Mouse (Mus musculus): ENCODE results near the gene R3hdm2. TPM values are rescaled to one million over a fixed set of nuclear protein-coding genes. Genes with fewer than 3 reads are reported as not detected.

The R3hdm2 gene
- polyA plus RNA-seq, 1 experiment: 31.0 TPM

GRCm38 (mm10) chr10:127511634-127512306 lies 131.6 kb downstream of the R3hdm2 start:
- TF ChIP-seq MAX (IDR thresholded peaks at IDR 0.05) (no peak), CTCF (IDR thresholded peaks at IDR 0.05; ENCODE audit: control insufficient read depth, insufficient read depth, insufficient read length) (no peak), MYOG (IDR thresholded peaks at IDR 0.05; ENCODE audit: control insufficient read depth, extremely low read depth, insufficient read length) (no peak), USF1 (IDR thresholded peaks at IDR 0.05; ENCODE audit: low read depth) (no peak), MYOD1 (IDR thresholded peaks at IDR 0.05; ENCODE audit: control insufficient read depth, insufficient read length, low read depth) (no peak), FOSL1 (IDR thresholded peaks at IDR 0.05; ENCODE audit: insufficient read depth, low read length, poor library complexity, severe bottlenecking) (no peak), CEBPB (IDR thresholded peaks at IDR 0.05; ENCODE audit: low read depth) (no peak)
- Histone ChIP-seq H3K79me2 (ENCODE audit: control insufficient read depth, insufficient read depth) (no peaks in the 10 kb centered on the region), H3K27me3 (ENCODE audit: control insufficient read depth, insufficient read depth, insufficient read length) (no peaks in the 10 kb centered on the region), H3K4me3 (ENCODE audit: insufficient read depth, poor library complexity, severe bottlenecking) (peak overlapping the region; percentile 31), H3K36me3 (ENCODE audit: control insufficient read depth, insufficient read depth) (peaks cover under 1% of the 10 kb centered on the region), H3ac (ENCODE audit: control insufficient read depth, insufficient read length, low read depth) (peak overlapping the region; percentile 81), H3K79me3 (ENCODE audit: low read depth) (no peaks in the 10 kb centered on the region)

- Histone ChIP-seq H3K79me3 (ENCODE audit: low read depth) (no peaks in the 10 kb centered on the region), H3ac (ENCODE audit: control insufficient read depth, insufficient read length, low read depth) (peak overlapping the region; percentile 81), H3K27me3 (ENCODE audit: control insufficient read depth, insufficient read depth, insufficient read length) (no peaks in the 10 kb centered on the region), H3K79me2 (ENCODE audit: control insufficient read depth, insufficient read depth) (no peaks in the 10 kb centered on the region), H3K4me3 (ENCODE audit: insufficient read depth, poor library complexity, severe bottlenecking) (peak overlapping the region; percentile 31), H3K36me3 (ENCODE audit: control insufficient read depth, insufficient read depth) (peaks cover 5% of the 10 kb centered on the region)
- no peak for TF ChIP-seq CEBPB (IDR thresholded peaks at IDR 0.05; ENCODE audit: low read depth)
- no peak for TF ChIP-seq MYOD1 (IDR thresholded peaks at IDR 0.05; ENCODE audit: control insufficient read depth, insufficient read length, low read depth)
- no peak for TF ChIP-seq MYOG (IDR thresholded peaks at IDR 0.05; ENCODE audit: control insufficient read depth, extremely low read depth, insufficient read length)
- no peak for TF ChIP-seq USF1 (IDR thresholded peaks at IDR 0.05; ENCODE audit: low read depth)
- TF ChIP-seq CTCF (IDR thresholded peaks at IDR 0.05; ENCODE audit: control insufficient read depth, insufficient read depth, insufficient read length): no peak
- TF ChIP-seq FOSL1 (IDR thresholded peaks at IDR 0.05; ENCODE audit: insufficient read depth, low read length, poor library complexity, severe bottlenecking): no peak
- TF ChIP-seq MAX (IDR thresholded peaks at IDR 0.05): no peak
Observed at GRCm38 (mm10) chr10:127512307-127512666, 132.2 kb downstream of the R3hdm2 start.

GRCm38 (mm10) chr10:127512813-127513212 lies 132.7 kb downstream of the R3hdm2 start:
- no peaks in the 10 kb centered on the region for H3K79me2 ChIP-seq (ENCODE audit: control insufficient read depth, insufficient read depth)
- TF ChIP-seq MYOD1 (IDR thresholded peaks at IDR 0.05; ENCODE audit: control insufficient read depth, insufficient read length, low read depth) (peak; percentile 43), FOSL1 (IDR thresholded peaks at IDR 0.05; ENCODE audit: insufficient read depth, low read length, poor library complexity, severe bottlenecking) (no peak), USF1 (IDR thresholded peaks at IDR 0.05; ENCODE audit: low read depth) (no peak), MYOG (IDR thresholded peaks at IDR 0.05; ENCODE audit: control insufficient read depth, extremely low read depth, insufficient read length) (no peak), CEBPB (IDR thresholded peaks at IDR 0.05; ENCODE audit: low read depth) (no peak), CTCF (IDR thresholded peaks at IDR 0.05; ENCODE audit: control insufficient read depth, insufficient read depth, insufficient read length) (peak; percentile 100), MAX (IDR thresholded peaks at IDR 0.05) (peak; percentile 45)
- H3ac ChIP-seq (ENCODE audit: control insufficient read depth, insufficient read length, low read depth): no peak overlapping the region
- no peaks in the 10 kb centered on the region for H3K79me3 ChIP-seq (ENCODE audit: low read depth)
- H3K4me3 ChIP-seq (ENCODE audit: insufficient read depth, poor library complexity, severe bottlenecking): no peak overlapping the region
- H3K27me3 ChIP-seq (ENCODE audit: control insufficient read depth, insufficient read depth, insufficient read length): no peaks in the 10 kb centered on the region
- H3K36me3 ChIP-seq (ENCODE audit: control insufficient read depth, insufficient read depth): peaks cover 10% of the 10 kb centered on the region

- TF ChIP-seq CEBPB (IDR thresholded peaks at IDR 0.05; ENCODE audit: low read depth): no peak
- TF ChIP-seq MYOD1 (IDR thresholded peaks at IDR 0.05; ENCODE audit: control insufficient read depth, insufficient read length, low read depth): no peak
- TF ChIP-seq FOSL1 (IDR thresholded peaks at IDR 0.05; ENCODE audit: insufficient read depth, low read length, poor library complexity, severe bottlenecking): no peak
- TF ChIP-seq MYOG (IDR thresholded peaks at IDR 0.05; ENCODE audit: control insufficient read depth, extremely low read depth, insufficient read length): no peak
- TF ChIP-seq MAX (IDR thresholded peaks at IDR 0.05): no peak
- no peak for TF ChIP-seq USF1 (IDR thresholded peaks at IDR 0.05; ENCODE audit: low read depth)
- no peak for TF ChIP-seq CTCF (IDR thresholded peaks at IDR 0.05; ENCODE audit: control insufficient read depth, insufficient read depth, insufficient read length)
Observed at GRCm38 (mm10) chr10:127513501-127514091, 133.5 kb downstream of the R3hdm2 start.

GRCm38 (mm10) chr10:127514111-127514698 lies 134.1 kb downstream of the R3hdm2 start:
- H3ac ChIP-seq (ENCODE audit: control insufficient read depth, insufficient read length, low read depth): no peak overlapping the region
- no peaks in the 10 kb centered on the region for H3K27me3 ChIP-seq (ENCODE audit: control insufficient read depth, insufficient read depth, insufficient read length)
- no peaks in the 10 kb centered on the region for H3K79me3 ChIP-seq (ENCODE audit: low read depth)
- H3K36me3 ChIP-seq (ENCODE audit: control insufficient read depth, insufficient read depth): peaks cover 22% of the 10 kb centered on the region
- no peak for TF ChIP-seq MAX (IDR thresholded peaks at IDR 0.05)
- no peak for TF ChIP-seq CTCF (IDR thresholded peaks at IDR 0.05; ENCODE audit: control insufficient read depth, insufficient read depth, insufficient read length)
- no peak for TF ChIP-seq CEBPB (IDR thresholded peaks at IDR 0.05; ENCODE audit: low read depth)
- no peak for TF ChIP-seq MYOD1 (IDR thresholded peaks at IDR 0.05; ENCODE audit: control insufficient read depth, insufficient read length, low read depth)
- no peak for TF ChIP-seq FOSL1 (IDR thresholded peaks at IDR 0.05; ENCODE audit: insufficient read depth, low read length, poor library complexity, severe bottlenecking)
- no peak for TF ChIP-seq USF1 (IDR thresholded peaks at IDR 0.05; ENCODE audit: low read depth)
- no peak for TF ChIP-seq MYOG (IDR thresholded peaks at IDR 0.05; ENCODE audit: control insufficient read depth, extremely low read depth, insufficient read length)
- H3K4me3 ChIP-seq (ENCODE audit: insufficient read depth, poor library complexity, severe bottlenecking): no peak overlapping the region
- H3K79me2 ChIP-seq (ENCODE audit: control insufficient read depth, insufficient read depth): peaks cover 1% of the 10 kb centered on the region

More at GRCm38 (mm10) chr10:127513501-127514091, 133.5 kb downstream of the R3hdm2 start:
- peaks cover 18% of the 10 kb centered on the region for H3K36me3 ChIP-seq (ENCODE audit: control insufficient read depth, insufficient read depth)
- H3ac ChIP-seq (ENCODE audit: control insufficient read depth, insufficient read length, low read depth): peak overlapping the region; percentile 25
- H3K4me3 ChIP-seq (ENCODE audit: insufficient read depth, poor library complexity, severe bottlenecking): no peak overlapping the region
- H3K27me3 ChIP-seq (ENCODE audit: control insufficient read depth, insufficient read depth, insufficient read length): no peaks in the 10 kb centered on the region
- no peaks in the 10 kb centered on the region for H3K79me2 ChIP-seq (ENCODE audit: control insufficient read depth, insufficient read depth)
- no peaks in the 10 kb centered on the region for H3K79me3 ChIP-seq (ENCODE audit: low read depth)

Data from C2C12 (cell line).